Mouse (Mus musculus): Measurements from ENCODE around the gene Gm28230. TPM values are rescaled to one million over a fixed set of nuclear protein-coding genes. Genes with fewer than 3 reads are reported as not detected.
A peak's percentile ranks its signal among the peaks of the same experiment; 100 is the strongest.

Gm28230 gene
- polyA plus RNA-seq, 1 experiment from 2014 or later: not detected

DNA sequence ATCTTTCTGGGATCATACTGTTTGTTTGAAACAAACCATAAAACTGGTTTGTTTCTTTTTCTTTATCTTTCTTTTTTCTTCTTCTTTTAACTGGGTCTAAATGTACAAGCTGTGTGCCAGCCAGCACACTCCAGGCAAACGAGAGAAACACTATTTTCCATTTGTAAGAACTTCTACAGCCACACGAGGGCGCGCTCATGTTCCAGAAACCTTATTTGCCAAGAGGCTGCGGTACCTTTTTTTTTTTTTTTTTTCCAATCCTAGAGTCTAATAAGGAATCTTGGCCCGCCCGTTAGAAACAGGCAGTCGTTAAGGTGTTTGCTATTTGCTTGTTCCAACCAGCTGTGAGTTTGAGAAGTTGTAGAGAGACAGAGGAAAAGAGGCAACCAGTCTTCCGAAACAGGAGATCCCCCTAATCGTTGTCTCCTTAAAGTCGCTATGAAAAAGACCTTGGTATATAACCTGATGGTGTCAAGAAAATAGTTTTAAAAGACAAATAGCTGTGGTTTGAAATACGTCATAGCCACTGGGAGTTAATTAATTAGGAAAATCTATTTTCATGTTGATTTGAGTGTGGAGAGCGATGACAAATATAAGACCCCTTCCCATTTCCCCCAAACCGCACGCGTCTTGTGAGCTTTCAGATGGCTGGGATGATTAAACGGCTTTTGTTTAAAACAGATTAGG, 40.1 kb upstream of the Gm28230 start:
- ATAC-seq (no peak), DNase-seq (no peak)
- H3K36me3 ChIP-seq (replicated peaks; ENCODE audit: insufficient read depth, low read length): no peaks in the 10 kb centered on the region
- H3K4me1 ChIP-seq (ENCODE audit: insufficient read depth): peaks cover 3% of the 10 kb centered on the region; the same call in 1 of the 2 replicates
- no peak overlapping the region for H3K4me3 ChIP-seq (ENCODE audit: low read depth, low read length)
- 7% methylated on average over 17 of the region's 17 CpGs for whole genome bisulfite sequencing (ENCODE audit: insufficient replicate concordance)
- H3K27ac ChIP-seq (ENCODE audit: low read depth): no peak overlapping the region
- no peak overlapping the region for H3K9ac ChIP-seq (replicated peaks)
- H3K4me2 ChIP-seq (ENCODE audit: low read depth, low read length): no peak overlapping the region
- H3K27me3 ChIP-seq (ENCODE audit: insufficient read depth, low read length): peaks cover 97% of the 10 kb centered on the region
- no peak for TF ChIP-seq EP300 (IDR thresholded peaks at IDR 0.05; ENCODE audit: low read depth)
- peak; percentile 55 for TF ChIP-seq CTCF (IDR thresholded peaks at IDR 0.05; ENCODE audit: low read depth)
- H3K9me3 ChIP-seq (ENCODE audit: low read length): no peaks in the 10 kb centered on the region

DNA sequence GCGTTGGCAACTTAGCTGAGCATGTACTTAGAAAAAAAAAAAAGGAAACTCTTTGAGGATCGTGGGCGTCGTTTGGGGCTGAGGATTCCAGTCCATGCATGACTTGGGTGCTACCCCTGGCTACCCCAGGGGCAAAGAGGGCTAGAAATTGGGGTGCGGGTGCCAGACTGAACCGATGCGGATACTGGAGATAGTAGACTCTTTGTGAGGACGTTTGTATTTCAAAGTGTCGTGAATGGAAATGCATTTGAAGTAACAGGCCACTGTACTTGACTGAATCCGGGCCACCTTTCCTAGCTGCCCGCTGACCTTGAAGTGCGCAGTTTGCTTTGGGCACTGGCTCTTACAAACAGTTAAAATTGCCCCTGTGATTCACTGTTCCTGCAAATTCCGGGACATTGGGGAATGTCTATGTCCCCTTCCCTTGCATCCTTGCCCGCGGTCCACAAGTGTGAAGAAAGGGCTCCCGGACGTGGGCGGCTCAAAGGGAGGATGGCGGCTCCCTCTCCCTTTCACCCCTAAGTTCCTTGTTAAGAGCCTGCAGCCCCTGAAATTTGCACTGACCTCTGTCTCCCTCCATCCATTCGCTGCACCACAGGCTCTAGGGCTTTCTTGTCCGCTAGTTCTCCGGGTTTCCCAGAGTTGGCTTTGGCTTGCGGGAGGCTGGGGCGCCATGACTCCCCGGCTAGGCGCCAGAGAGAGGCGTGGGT, 39.4 kb upstream of the Gm28230 start:
- ATAC-seq: no peak
- Histone ChIP-seq H3K9ac (replicated peaks) (no peak overlapping the region), H3K4me2 (ENCODE audit: low read depth, low read length) (no peak overlapping the region), H3K9me3 (ENCODE audit: low read length) (no peaks in the 10 kb centered on the region), H3K4me3 (ENCODE audit: low read depth, low read length) (no peak overlapping the region), H3K27me3 (ENCODE audit: insufficient read depth, low read length) (peaks cover 97% of the 10 kb centered on the region), H3K36me3 (replicated peaks; ENCODE audit: insufficient read depth, low read length) (no peaks in the 10 kb centered on the region), H3K4me1 (ENCODE audit: insufficient read depth) (no peaks in the 10 kb centered on the region; the same call in 1 of the 2 replicates), H3K27ac (ENCODE audit: low read depth) (no peak overlapping the region)
- TF ChIP-seq CTCF (IDR thresholded peaks at IDR 0.05; ENCODE audit: low read depth): no peak
- TF ChIP-seq EP300 (IDR thresholded peaks at IDR 0.05; ENCODE audit: low read depth): no peak
- DNase-seq: no peak
- 3% methylated on average over 27 of the region's 27 CpGs for WGBS (ENCODE audit: insufficient replicate concordance)

DNA sequence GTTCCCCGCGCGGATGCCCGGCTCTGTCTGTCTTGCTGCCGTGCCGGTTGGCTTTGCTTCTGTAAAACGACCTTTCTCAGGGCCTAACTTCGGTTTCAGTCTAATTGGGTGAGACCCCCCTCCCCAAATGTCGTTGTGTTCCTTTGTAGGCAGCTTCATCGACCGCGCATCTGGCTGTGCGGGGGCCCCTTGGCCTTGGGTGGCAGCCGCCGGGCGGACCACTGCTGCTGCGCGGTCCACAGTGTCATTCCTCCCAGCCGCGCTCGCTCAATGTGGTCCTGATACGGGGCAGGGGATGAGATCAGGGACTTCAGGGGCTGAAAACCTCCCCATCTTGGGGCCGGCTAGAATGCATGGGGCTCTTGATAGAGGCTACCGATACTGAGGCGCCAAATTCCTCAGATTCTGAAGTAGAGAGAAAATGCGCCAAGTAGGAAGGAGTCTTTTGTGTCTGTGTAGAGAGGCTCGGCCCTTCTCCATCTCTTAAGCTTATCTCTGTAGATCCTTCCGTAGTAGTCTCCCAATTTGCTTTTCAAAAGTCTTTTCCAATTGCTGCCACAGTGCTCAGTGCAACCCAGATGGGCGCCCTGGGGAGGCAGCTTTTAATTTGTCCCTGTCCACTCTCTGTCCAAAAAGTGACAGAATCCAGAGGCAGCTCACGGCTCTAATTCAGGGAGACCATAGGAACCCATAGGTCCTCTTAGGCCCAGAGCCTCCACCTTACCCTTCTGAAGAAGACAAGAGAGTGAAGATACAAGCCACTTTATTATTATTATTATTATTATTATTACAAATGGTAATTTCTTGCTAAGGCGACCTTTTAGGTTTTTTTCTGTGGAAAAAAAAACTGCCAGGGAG, 38.6 kb upstream of the Gm28230 start:
- DNase-seq (no peak), ATAC-seq (no peak)
- no peaks in the 10 kb centered on the region for H3K9me3 ChIP-seq (ENCODE audit: low read length)
- H3K27me3 ChIP-seq (ENCODE audit: insufficient read depth, low read length): peaks cover 97% of the 10 kb centered on the region
- 1% methylated on average over 31 of the region's 31 CpGs for WGBS (ENCODE audit: insufficient replicate concordance)
- no peak overlapping the region for H3K27ac ChIP-seq (ENCODE audit: low read depth)
- no peak overlapping the region for H3K4me3 ChIP-seq (ENCODE audit: low read depth, low read length)
- no peak overlapping the region for H3K4me2 ChIP-seq (ENCODE audit: low read depth, low read length)
- H3K9ac ChIP-seq (replicated peaks): no peak overlapping the region
- H3K4me1 ChIP-seq (ENCODE audit: insufficient read depth): no peaks in the 10 kb centered on the region
- H3K36me3 ChIP-seq (replicated peaks; ENCODE audit: insufficient read depth, low read length): no peaks in the 10 kb centered on the region
- TF ChIP-seq EP300 (IDR thresholded peaks at IDR 0.05; ENCODE audit: low read depth) (no peak), CTCF (IDR thresholded peaks at IDR 0.05; ENCODE audit: low read depth) (no peak)

DNA sequence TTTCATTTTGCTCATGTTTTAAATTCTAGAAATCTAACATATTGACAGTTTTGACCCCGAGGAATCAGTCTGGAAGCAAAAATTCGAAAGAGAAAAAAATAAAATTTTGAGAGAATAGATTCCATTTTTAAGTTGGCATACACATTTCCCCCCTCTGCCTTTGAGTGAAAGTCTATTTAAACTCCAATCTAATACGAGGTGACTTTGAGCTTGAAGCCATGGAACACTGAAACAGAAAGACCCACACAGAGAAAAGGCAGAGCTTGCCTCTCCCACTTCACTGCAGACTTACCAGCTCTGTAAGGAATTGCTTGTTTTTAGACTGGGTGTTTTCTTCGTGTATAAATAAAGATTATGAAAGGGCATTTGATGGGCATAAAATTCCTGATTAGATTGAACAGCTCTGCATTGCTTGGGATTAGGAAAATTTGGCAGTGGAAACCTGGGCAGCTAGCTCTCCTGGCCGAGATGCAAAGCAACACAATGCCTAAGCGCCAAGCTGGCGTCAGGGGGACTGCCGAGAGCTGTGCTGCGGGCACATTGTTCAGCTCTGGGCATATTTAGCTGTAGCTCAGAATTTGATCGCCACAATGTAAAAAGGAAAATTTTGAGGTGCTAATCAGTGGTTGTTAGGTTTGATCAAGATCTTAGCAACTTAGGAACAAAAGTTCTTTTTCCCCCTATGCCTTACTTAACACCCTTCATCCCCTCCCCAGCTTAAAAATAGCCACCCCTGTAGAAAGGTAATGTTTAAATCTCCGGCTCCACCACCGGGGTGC, 37.5 kb upstream of the Gm28230 start:
- Histone ChIP-seq H3K4me3 (ENCODE audit: low read depth, low read length) (no peak overlapping the region), H3K4me1 (ENCODE audit: insufficient read depth) (no peaks in the 10 kb centered on the region), H3K9ac (replicated peaks) (no peak overlapping the region), H3K27me3 (ENCODE audit: insufficient read depth, low read length) (peaks cover 97% of the 10 kb centered on the region), H3K36me3 (replicated peaks; ENCODE audit: insufficient read depth, low read length) (no peaks in the 10 kb centered on the region), H3K4me2 (ENCODE audit: low read depth, low read length) (no peak overlapping the region), H3K9me3 (ENCODE audit: low read length) (no peaks in the 10 kb centered on the region), H3K27ac (ENCODE audit: low read depth) (no peak overlapping the region)
- DNase-seq (no peak), ATAC-seq (no peak)
- no peak for TF ChIP-seq EP300 (IDR thresholded peaks at IDR 0.05; ENCODE audit: low read depth)
- TF ChIP-seq CTCF (IDR thresholded peaks at IDR 0.05; ENCODE audit: low read depth): no peak
- 3% methylated on average over 12 of the region's 12 CpGs for WGBS (ENCODE audit: insufficient replicate concordance)

- WGBS (ENCODE audit: insufficient replicate concordance): under 1% methylated on average over 24 of the region's 24 CpGs
- TF ChIP-seq CTCF (IDR thresholded peaks at IDR 0.05; ENCODE audit: low read depth) (no peak), EP300 (IDR thresholded peaks at IDR 0.05; ENCODE audit: low read depth) (no peak)
- H3K4me3 ChIP-seq (ENCODE audit: low read depth, low read length): no peak overlapping the region
- H3K4me2 ChIP-seq (ENCODE audit: low read depth, low read length): no peak overlapping the region
- H3K27ac ChIP-seq (ENCODE audit: low read depth): no peak overlapping the region
- ATAC-seq (no peak), DNase-seq (no peak)
- no peak overlapping the region for H3K9ac ChIP-seq (replicated peaks)
- H3K36me3 ChIP-seq (replicated peaks; ENCODE audit: insufficient read depth, low read length): no peaks in the 10 kb centered on the region
- H3K4me1 ChIP-seq (ENCODE audit: insufficient read depth): no peaks in the 10 kb centered on the region
- H3K9me3 ChIP-seq (ENCODE audit: low read length): no peaks in the 10 kb centered on the region
- H3K27me3 ChIP-seq (ENCODE audit: insufficient read depth, low read length): peaks cover 97% of the 10 kb centered on the region
These were observed 36.8 kb upstream of the Gm28230 start for GRCm38 (mm10) chr2:74689574-74690337.
